Mouse (Mus musculus) kidney, postnatal 25 days (tissue): ENCODE measurements around the gene Rbm39.
"Not testable (repeated sequence)": the region's sequence is repeated elsewhere in the genome, so short reads cannot be mapped to it uniquely, and the experiment has no call there.

ENCODE experiments used
- DNase-seq, 2 experiments: peaks; one replicate each; pipeline ENCODE4 v3.0.0; 2021; ENCODE audit warnings: mixed read lengths in 2 of 2

Rbm39 gene

DNA sequence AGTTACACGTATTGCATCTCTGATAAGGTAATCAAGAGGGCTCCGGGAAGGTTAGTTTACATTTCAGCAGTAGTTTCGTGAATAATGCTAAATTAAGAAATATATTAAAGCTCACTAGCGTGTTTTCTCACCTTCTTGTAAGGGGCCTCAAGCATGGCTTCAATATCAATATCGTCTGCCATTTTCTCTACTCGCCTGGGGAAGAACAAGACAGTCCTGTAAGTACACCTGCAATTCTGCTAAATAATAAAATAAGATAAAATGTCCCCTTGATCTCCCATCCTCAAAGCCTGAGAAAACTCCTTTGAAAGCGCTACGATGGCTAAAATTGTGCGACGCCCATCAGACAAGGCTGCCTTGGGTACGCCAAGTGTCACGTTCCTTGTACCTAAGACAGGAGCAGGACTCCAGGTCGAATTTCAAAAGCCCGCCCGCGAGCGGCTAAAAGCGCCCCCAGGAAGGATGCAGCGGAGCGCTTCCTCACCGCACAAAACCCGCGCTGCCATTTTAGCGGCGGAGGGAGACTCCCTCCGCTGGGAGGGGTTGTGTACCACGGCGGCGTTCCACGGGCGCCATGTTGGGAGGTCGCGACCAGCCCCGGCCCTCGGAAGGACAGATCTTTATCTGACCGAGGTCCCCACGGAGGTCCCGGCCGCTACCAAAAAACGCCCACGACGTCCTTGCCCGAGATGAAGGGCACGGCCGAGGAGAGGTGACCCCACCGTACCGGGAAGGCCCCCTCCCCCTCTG lies 817 bp downstream of the Rbm39 start:
- DNase-seq, result peak; percentile 77 to 90

GRCm38 (mm10) chr2:156177651-156178050 lies 2.4 kb downstream of the Rbm39 start:
- no peak for DNase-seq

GRCm38 (mm10) chr2:156177079-156177478 lies 3.0 kb downstream of the Rbm39 start:
- no peak for DNase-seq

DNA sequence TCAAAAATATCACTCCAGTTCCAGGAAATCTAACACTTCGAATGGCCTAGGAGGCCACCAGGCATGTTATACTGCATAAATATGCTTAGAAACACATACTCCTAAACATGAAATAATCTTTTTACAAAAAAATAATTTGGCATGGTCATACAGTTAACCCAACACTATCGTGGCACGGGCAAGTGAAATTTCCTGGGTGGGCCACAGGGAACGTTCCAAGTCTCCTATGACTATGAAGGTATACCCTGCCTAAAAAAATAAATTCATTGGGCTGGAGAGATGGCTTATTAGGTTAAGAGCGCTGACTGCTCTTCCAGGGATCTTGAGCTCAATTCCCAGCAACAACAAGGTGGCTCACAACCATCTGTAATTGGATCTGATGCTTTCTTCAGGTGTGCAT lies 13.5 kb downstream of the Rbm39 start:
- no peak for DNase-seq

DNA sequence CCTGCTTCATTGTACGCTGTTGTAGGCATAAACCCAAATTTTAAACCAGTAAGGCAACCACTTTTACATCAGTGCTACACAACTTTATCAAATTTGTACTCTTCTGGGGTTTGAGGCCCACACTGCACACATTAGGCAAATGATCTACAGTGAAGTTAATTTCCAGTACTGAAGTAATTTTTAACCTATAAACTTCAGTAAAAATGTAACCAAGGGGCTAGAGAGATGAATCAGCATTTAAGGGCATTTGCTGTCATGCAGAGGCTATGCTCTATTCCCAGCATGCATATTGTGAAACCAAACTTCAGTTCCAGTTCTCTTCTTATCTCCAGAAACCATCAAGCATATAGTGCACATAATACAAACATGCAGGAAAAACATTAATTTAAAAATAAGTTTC lies 14.6 kb downstream of the Rbm39 start:
- DNase-seq, result no peak

- no peak for DNase-seq
Observed at GRCm38 (mm10) chr2:156151538-156151937, 28.5 kb downstream of the Rbm39 start.

DNA sequence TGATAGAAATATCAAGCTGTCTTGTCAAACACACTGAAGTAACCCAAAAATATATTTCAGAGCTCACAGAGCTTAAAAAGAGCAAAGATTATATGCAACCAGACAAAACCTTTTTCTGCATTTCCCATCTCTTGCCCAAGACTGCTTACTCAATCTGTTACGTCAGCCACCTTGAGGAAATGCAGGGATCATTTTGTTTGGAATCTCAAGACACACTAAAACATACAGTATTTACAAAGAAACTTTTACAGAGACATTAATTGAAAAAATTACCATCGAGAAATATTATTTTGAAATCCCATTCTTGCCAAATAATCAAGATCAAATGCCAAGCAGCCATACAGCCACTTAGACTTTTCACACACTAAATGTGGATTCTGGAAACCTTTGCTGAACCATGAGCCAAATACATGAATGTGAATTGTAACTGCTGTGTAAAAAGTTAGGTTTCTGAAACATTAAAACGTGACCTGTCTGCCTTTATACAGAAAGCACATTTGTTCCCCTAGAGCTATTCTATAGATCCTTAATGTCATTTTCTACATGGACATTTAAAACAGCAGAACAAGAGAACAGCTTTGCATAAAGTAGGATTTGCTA lies 32.6 kb downstream of the Rbm39 start:
- DNase-seq, result no peak

GRCm38 (mm10) chr2:156146272-156146989 lies 33.6 kb downstream of the Rbm39 start:
- DNase-seq, result no peak

- DNase-seq, result no peak
Observed at GRCm38 (mm10) chr2:156145486-156146130, 34.4 kb downstream of the Rbm39 start.

DNA sequence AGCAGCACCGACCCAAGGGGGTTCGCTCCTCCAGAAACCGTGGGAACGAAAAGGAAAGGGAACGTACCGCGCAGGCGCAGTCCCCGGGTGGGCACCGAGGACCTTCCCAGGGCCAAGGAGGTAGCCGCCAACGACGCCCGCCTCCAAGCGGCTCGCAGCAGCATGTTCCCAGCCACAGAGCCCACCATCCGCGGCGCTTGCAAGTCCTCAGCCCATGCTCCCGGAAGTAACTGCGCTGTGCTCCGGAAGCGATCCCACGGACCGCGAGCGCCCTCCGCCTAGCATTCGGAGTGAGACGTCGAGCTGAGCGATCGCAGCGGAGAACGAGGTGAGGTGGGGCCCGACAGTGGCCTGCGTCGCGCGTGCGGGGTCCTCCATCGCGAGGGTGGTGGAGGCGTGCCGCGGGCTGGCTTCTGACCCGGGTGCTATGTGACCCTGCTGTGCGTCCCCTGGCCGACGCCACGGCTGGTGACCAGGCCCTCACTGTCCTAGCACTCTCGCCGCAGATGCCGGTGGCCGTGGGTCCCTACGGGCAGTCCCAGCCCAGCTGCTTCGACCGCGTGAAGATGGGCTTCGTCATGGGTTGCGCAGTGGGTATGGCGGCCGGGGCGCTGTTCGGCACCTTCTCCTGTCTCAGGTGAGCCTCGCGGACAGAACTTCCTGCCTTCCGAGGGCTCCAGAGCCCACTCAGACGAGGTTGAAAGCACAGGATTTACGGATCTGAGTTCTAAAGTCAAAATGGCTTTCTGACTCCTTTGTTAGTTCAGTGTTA lies 35.9 kb downstream of the Rbm39 start, which contains the start of the genes Romo1 and Nfs1:
TSS of gene Romo1 (plus strand) at position 87 of the 772 bp plus-strand sequence.
TSS of gene Nfs1 (minus strand) at position 234 of the 772 bp plus-strand sequence.
- DNase-seq, result peak; percentile 92 to 95

DNA sequence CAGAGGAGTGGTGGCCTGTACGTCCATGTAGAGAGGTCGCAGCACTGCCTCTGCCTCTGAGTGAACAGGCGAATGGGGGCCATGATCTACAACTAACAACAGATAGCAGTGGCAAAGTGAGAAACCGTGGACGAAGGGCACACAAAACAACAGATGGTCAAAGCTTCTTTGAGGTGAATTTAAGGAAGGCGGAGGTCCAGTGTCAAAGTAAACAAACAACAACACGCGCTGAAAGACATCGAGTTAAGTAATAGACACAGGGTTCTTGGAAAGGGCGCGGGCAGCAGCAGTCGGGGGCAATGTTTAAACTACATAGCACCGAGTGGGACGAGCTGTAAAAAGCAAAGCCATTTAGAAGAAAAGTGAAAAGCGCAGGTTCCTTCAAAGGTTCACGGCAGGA lies 36.7 kb downstream of the Rbm39 start:
- peak in 1 of 2 experiments; percentile 16 for DNase-seq

GRCm38 (mm10) chr2:156142820-156143219 lies 37.2 kb downstream of the Rbm39 start:
- DNase-seq, result no peak

GRCm38 (mm10) chr2:156135695-156136094 lies 44.3 kb downstream of the Rbm39 start:
- DNase-seq, result no peak

GRCm38 (mm10) chr2:156134161-156134560 lies 45.9 kb downstream of the Rbm39 start:
- DNase-seq, result no peak

GRCm38 (mm10) chr2:156126992-156127391 lies 53.0 kb downstream of the Rbm39 start, which contains the start of gene Gm28036:
TSS of gene Gm28036 (minus strand) at chr2:156127092.
- DNase-seq, result no peak

DNA sequence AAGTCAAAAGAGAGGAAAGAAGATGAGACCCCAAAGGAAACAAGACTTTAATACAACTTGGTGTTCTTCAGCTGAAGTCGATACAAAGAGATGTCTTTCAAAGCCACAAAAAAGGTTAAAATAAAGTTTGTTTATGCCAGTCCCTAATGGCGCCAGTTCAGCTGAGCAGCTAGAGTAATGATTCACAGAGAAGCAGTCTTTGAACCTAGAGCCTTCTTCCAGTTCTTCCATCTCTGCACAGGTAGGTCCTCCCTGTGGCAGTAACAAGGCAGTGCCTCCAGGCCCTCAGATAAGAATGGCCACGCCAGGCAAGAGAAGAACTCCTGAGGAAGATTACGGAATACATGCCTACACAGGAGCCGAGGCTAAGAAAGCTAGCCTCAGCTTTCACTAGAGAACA lies 56.3 kb downstream of the Rbm39 start:
- DNase-seq, result no peak

DNA sequence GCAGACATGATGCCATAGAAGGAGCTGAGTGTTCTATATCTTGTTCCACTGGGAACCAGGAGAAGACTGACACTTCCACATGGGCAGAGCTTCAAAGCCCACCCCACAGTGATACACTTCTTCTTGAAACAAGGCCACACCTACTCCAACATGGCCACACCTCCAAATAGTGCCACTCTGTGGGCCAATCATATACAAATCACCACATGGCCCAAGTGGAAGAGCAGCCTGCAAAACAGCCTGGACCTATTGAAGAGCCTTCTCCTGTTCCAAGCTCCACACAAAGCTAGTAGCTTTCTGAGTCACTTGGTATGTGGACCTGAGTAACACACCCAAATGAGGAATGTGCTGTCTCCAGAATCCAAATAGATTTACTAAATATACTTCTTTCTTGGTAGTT lies 60.5 kb downstream of the Rbm39 start:
- DNase-seq, result no peak

- DNase-seq, result not testable (repeated sequence)
Observed at GRCm38 (mm10) chr2:156112080-156112423, 68.0 kb downstream of the Rbm39 start.

GRCm38 (mm10) chr2:156111358-156112079 lies 68.5 kb downstream of the Rbm39 start, which contains the start of the genes Cpne1 and Rbm12:
TSS of gene Cpne1 (minus strand) at chr2:156111965.
TSS of gene Rbm12 (minus strand) at chr2:156111978.
- peak; percentile 93 to 94 for DNase-seq

DNA sequence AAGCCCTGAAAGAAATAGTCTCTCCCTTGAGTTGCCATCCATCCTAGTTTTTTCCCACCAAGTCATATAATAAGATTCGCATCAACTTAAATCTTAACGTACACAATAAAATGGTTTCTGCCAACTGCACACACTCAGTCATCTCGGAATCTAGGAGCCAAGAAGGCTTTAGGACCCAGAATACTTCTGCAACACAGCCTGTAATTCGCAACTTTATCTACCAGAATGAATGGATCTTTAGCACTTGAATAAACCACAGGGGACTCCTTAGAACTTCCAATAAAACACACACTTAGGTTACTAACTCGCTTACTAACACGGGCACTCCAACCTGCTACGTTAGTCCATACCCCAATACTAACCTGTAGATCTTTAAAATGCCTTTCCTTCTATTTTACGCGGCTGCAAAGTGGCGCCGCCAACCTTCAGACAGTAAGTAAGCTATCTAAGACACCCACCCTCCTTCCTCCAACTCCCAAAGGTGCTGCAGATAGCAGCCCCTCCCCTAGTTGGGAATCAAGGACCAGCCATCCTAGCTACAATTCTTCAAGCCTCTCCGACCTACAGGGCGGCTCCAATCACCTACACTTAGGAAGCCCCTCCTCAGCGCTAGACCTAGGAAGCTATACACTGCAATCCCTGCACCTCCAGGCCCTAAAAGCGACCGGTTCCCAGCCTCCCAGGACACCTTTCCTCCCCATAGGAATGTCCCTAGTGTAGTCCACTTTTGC lies 69.2 kb downstream of the Rbm39 start:
- no peak for DNase-seq
